Mouse (Mus musculus): ENCODE results near the gene Tmem39a. TPM values are rescaled to one million over a fixed set of nuclear protein-coding genes. Genes with fewer than 3 reads are reported as not detected.

Gene Tmem39a
- total and polyA plus RNA-seq, 3 experiments: 52.3 to 137 (median 61.9) TPM

- peak; percentile 85 for TF ChIP-seq USF2 (conservative IDR thresholded peaks at IDR 0.05; ENCODE audit: low read depth, low read length)
- TF ChIP-seq POLR2AphosphoS2 (IDR thresholded peaks at IDR 0.05; ENCODE audit: low read depth, low read length): no peak; the same call in 1 of the 2 replicates
- TF ChIP-seq ZMIZ1 (IDR thresholded peaks at IDR 0.05; ENCODE audit: low read depth, low read length): peak; percentile 94; the same call in 1 of the 2 replicates
- TF ChIP-seq USF1 (IDR thresholded peaks at IDR 0.05; ENCODE audit: low read depth, low read length): peak; percentile 91
- TF ChIP-seq SMC3 (IDR thresholded peaks at IDR 0.05; ENCODE audit: low read depth, low read length): no peak
- TF ChIP-seq UBTF (IDR thresholded peaks at IDR 0.05; ENCODE audit: low read depth, low read length): peak; percentile 74
- no peak for TF ChIP-seq CTCF (conservative IDR thresholded peaks at IDR 0.05 in 1 of 2, IDR thresholded peaks at IDR 0.05 in 1 of 2; ENCODE audit: low read depth in 2 of 2, low read length in 2 of 2)
- TF ChIP-seq NELFE (IDR thresholded peaks at IDR 0.05; ENCODE audit: low read depth, low read length): peak; percentile 94
- TF ChIP-seq MAZ (IDR thresholded peaks at IDR 0.05; ENCODE audit: low read depth, low read length): 0 out of 2 replicates have a peak, but pooled peaks have one; percentile 49
- peak; percentile 21; the same call in 1 of the 2 replicates for TF ChIP-seq ETS1 (conservative IDR thresholded peaks at IDR 0.05; ENCODE audit: low read depth, low read length)
- no peak for TF ChIP-seq MAFK (IDR thresholded peaks at IDR 0.05; ENCODE audit: insufficient replicate concordance, low read length)
- peak; percentile 67 for TF ChIP-seq CHD1 (IDR thresholded peaks at IDR 0.05; ENCODE audit: low read depth, low read length)
- no peak for TF ChIP-seq ZC3H11A (IDR thresholded peaks at IDR 0.05; ENCODE audit: low read depth, low read length)
- TF ChIP-seq RCOR1 (conservative IDR thresholded peaks at IDR 0.05; ENCODE audit: low read depth, low read length): peak; percentile 93
- TF ChIP-seq KAT2A (IDR thresholded peaks at IDR 0.05; ENCODE audit: insufficient replicate concordance, low read length): peak; percentile 87; the same call in 1 of the 2 replicates
- no peak for TF ChIP-seq RAD21 (IDR thresholded peaks at IDR 0.05; ENCODE audit: low read depth, low read length)
- no peak; the same call in 1 of the 2 replicates for TF ChIP-seq GABPA (IDR thresholded peaks at IDR 0.05; ENCODE audit: insufficient replicate concordance, low read depth, low read length)
- TF ChIP-seq BHLHE40 (IDR thresholded peaks at IDR 0.05; ENCODE audit: low read depth, low read length): peak; percentile 99
- TF ChIP-seq MAX (IDR thresholded peaks at IDR 0.05; ENCODE audit: low read length): peak; percentile 98
- TF ChIP-seq MXI1 (IDR thresholded peaks at IDR 0.05; ENCODE audit: low read depth, low read length): peak; percentile 97
- peak; percentile 86 for TF ChIP-seq ELF1 (IDR thresholded peaks at IDR 0.05; ENCODE audit: low read depth, low read length)
- peak; percentile 92 for TF ChIP-seq SIN3A (IDR thresholded peaks at IDR 0.05; ENCODE audit: low read length)
- peak; percentile 90 for TF ChIP-seq TBP (conservative IDR thresholded peaks at IDR 0.05; ENCODE audit: low read depth, low read length)
- peak; percentile 95 for TF ChIP-seq MYC (IDR thresholded peaks at IDR 0.05; ENCODE audit: low read depth, low read length)
- TF ChIP-seq MEF2A (IDR thresholded peaks at IDR 0.05; ENCODE audit: borderline replicate concordance, low read depth, low read length): peak; percentile 62
- peak; percentile 84 for TF ChIP-seq NRF1 (IDR thresholded peaks at IDR 0.05; ENCODE audit: low read depth, low read length)
- no peak for TF ChIP-seq JUN (IDR thresholded peaks at IDR 0.05; ENCODE audit: insufficient read depth, low read depth, low read length)
- TF ChIP-seq TCF12 (IDR thresholded peaks at IDR 0.05; ENCODE audit: low read depth, low read length): peak; percentile 95
- peak; percentile 92 for TF ChIP-seq POLR2A (IDR thresholded peaks at IDR 0.05; ENCODE audit: low read depth, low read length)
- peak; percentile 75; the same call in 1 of the 2 replicates for TF ChIP-seq IRF4 (IDR thresholded peaks at IDR 0.05; ENCODE audit: low read depth, low read length)
- TF ChIP-seq HCFC1 (IDR thresholded peaks at IDR 0.05; ENCODE audit: low read depth, low read length): peak; percentile 93
- H3K36me3 ChIP-seq (replicated peaks in 1 of 2; ENCODE audit: control insufficient read depth in 1 of 2, insufficient read depth in 1 of 2, low read length in 1 of 2): peaks cover 26 to 34% of the 10 kb centered on the region in 2 experiments
- peak within 1 kb of the TSS; percentile 96 for H3K9ac ChIP-seq (ENCODE audit: insufficient read depth, low read depth)
- DNase-seq (ENCODE audit: extremely low read depth): peak; percentile 80
- H3K4me1 ChIP-seq (ENCODE audit: control insufficient read depth in 1 of 2, insufficient read depth in 2 of 2): peaks cover 5 to 31% of the 10 kb centered on the region in 2 experiments
- in situ Hi-C loops (cut with MboI; ENCODE audit: low pct_ligation_motif_present, low pct_unique_long_range_greater_than_20kb, low sequenced_read_pairs): loop anchor here (10.0 kb wide), 1 partner anchor 175 kb away; no protein-coding TSS in a partner anchor
- H3K27me3 ChIP-seq (replicated peaks): peaks cover 13% of the 10 kb centered on the region
- H3K27ac ChIP-seq (ENCODE audit: insufficient read depth, low read depth): peak within 1 kb of the TSS; percentile 1; the same call in 1 of the 2 replicates
- peaks cover 11% of the 10 kb centered on the region; the same call in 1 of the 2 replicates for H3K79me2 ChIP-seq (replicated peaks; ENCODE audit: control insufficient read depth, extremely low read depth, insufficient read depth, poor library complexity, severe bottlenecking)
- dilution Hi-C loops (cut with MboI; ENCODE audit: extremely low pct_ligation_motif_present, extremely low pct_unique_long_range_greater_than_20kb, low sequenced_read_pairs): no loop called here
- peaks cover 2% of the 10 kb centered on the region for H3K9me3 ChIP-seq (replicated peaks; ENCODE audit: low read length)
- H3K4me2 ChIP-seq (ENCODE audit: insufficient read depth, low read depth, poor library complexity, severe bottlenecking): peak within 1 kb of the TSS; percentile 30
- H3K4me3 ChIP-seq (replicated peaks in 1 of 3; ENCODE audit: low read depth in 2 of 3, low read length in 2 of 3, poor library complexity in 1 of 3): peak within 1 kb of the TSS; percentile 87 to 97 (median 94)
Measured at GRCm38 (mm10) chr16:38549479-38550396, 8.8 kb upstream of the Tmem39a start, which contains the start of gene Poglut1. Gene Poglut1 (minus strand): TSS chr16:38550258.
